Mouse (Mus musculus) cerebellum, adult 8-10 months (tissue): ENCODE results near the gene Olfr214.
A peak's percentile ranks its signal among the peaks of the same experiment; 100 is the strongest.
"Not testable (repeated sequence)": the region's sequence is repeated elsewhere in the genome, so short reads cannot be mapped to it uniquely, and the experiment has no call there.

ENCODE experiments used
- DNase-seq: peaks from one replicate; pipeline ENCODE4 v3.0.0; 2022

The Olfr214 gene

GRCm38 (mm10) chr6:116553935-116554334 is at the start of gene Olfr214:
Gene Olfr214 (plus strand): TSS chr6:116554235.
- DNase-seq: no peak

DNA sequence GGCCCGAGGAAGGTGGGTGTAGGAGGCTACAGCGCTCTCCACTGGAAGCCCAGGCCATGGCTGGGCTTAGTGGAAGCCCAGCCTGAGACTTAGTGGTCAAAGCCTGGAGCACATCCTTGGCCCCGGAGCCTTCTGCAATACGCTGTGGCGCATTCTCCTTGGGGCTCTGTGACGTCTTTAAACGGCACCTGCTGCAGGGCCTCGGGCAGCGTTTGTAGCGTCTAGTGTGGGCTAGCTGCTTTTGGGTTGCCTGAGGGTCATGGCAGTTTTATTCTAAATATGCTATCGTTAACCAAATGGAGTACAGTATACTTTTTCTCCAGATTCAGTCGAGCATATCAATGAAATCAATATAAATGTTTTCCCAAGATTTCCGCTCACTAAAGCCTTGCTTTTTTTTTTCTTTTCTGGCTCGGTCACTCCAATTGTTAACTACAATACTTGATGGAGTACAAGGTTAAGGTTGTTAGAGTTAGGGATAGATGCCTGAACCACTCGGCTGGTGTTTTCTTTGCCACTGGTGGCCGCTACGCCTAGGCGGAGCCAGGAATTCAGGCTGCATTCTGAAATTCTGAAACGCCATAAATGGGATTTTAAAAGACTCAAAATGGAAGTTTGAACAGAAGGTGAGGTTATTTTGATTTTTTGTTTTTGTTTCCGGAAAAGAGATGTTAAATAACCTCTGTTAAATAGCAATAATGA is 47.6 kb upstream of the Olfr214 start, which contains the start of gene Olfr212:
TSS of gene Olfr212 (plus strand) at position 215 of the 702 bp plus-strand sequence.
- DNase-seq: not testable (repeated sequence)

DNA sequence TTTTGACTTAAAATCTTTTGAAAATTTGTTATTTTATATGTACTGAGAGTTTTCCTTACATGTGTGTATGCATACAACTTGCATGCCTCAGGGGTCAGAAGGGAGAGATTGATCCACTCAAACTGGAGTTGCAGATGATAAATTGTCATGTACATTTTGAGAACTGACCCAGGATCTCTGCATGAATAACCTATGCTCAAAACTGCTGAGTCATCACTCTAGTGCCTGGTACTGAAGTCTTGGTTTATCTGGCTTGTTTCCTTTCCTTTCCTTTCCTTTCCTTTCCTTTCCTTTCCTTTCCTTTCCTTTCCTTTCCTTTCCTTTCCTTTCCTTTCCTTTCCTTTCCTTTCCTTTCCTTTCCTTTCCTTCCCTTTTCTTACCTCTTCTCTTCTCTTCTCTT is 39.2 kb upstream of the Olfr214 start:
- no peak for DNase-seq

DNA sequence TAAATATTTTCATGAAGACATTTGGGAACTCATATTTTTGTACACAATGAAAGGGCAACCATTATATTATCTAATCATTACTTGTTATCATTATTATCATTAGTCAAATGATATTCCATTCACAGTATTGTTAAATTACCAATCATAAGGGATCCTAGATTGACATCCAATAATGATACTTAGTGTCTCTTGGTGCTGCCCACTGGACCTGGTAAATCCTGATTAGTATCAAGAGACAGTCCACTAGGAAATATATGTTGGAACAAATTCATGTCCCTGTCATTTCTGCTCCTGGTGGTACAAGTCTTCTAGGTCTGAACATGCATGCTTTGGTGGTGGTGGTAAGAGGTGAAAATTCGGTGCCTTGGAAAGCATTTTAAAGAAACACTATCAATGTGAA is 15.9 kb upstream of the Olfr214 start, which contains the start of gene Olfr213:
TSS of gene Olfr213 (plus strand) at position 301 of the 400 bp plus-strand sequence.
- no peak for DNase-seq

DNA sequence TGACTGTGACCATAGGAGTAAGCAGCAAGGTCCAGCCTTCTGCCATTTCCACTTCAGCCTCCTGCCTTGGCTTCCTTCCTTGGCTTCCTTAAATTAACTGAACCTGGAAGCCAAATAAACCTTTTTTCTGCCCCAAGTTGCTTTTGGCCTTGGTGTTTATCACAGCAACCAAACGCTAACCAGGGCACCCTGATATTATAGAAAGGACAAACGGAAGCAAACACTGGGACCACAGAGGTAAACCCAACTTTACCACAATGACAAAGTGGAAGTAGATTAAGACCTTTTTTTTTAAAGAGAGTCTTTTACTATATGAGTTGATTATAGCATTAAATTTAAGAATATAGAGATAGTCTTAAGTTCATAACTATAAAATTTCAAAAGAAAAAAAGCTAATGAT is 11.5 kb upstream of the Olfr214 start:
- DNase-seq: no peak

DNA sequence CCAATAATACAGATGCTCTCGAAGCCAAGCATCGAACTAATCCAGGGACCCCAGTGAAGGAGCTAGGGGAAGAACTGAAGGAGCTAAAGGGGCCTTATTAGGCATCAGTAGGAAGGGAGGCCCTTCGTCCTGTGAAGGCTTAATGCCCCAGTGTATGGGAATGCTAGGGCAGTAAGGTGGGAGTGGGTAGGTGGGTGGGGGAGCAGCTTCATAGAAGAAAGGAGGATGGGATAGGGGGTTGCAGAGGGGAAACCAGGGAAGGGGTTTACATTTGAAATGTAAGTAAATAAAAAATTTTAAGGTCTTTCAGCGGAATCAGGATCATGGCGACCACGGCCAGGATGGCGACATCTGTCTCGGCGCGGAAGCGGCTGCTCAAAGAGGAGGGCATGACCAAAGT is 3.2 kb upstream of the Olfr214 start, which contains the start of gene Gm5580:
TSS of gene Gm5580 (plus strand) at position 301 of the 400 bp plus-strand sequence.
- DNase-seq: not testable (repeated sequence)

- no peak for DNase-seq
Measured at GRCm38 (mm10) chr6:116554952-116555351, 917 bp downstream of the Olfr214 start.

DNA sequence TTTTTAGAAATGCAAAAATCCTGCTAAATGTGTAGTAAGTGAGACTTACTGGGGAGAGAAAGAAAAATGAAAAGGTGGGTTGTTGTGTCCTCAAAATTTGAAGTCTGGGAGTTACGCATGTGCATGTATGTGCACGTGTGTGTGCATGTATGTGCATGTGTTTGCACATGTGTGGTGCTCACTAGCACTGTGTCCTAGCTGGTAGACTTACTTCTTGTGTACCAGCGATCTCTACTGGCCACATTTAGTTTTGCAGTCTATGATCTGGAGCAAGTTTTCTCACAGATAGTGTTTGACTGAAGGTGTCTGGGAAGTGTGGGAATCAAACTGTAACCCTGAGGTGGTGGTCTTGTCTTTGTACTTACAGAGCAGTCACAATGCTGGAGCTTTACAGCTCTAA is 15.8 kb downstream of the Olfr214 start:
- DNase-seq: peak; percentile 29

GRCm38 (mm10) chr6:116584095-116584494 is 30.1 kb downstream of the Olfr214 start, which contains the start of gene Olfr215:
Gene Olfr215 (minus strand): TSS chr6:116584195.
- no peak for DNase-seq

- DNase-seq: not testable (repeated sequence)
Measured at GRCm38 (mm10) chr6:116600969-116601368, 46.9 kb downstream of the Olfr214 start.

- DNase-seq: no peak
Measured at GRCm38 (mm10) chr6:116607230-116607629, 53.2 kb downstream of the Olfr214 start.
